Comparison of ENCODE assay signal across 1 mouse cellular context in the genomic region with DNA sequence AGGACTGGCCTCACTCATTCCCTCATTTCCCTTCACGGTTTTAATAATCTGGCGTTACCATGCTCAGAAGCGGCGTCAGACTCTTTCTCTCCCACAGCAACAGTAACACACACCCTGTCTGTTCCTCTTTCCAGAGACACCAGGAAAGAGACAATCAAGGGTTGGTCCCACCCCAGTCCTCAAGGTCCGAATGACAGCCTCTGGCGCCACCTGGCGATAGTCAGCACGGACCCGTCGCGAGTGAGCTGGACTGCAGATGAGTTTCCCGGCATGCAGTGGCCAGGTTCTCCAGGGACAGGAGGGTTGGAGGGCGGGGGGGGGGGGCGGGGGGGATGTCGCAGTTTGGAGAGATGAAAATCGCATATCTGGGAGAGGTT.
TF ChIP-seq lines count a peak whose summit lies in the region.

No protein-coding gene starts in this region.

TF ChIP-seq in CH12.LX, 34 proteins besides CTCF, POLR2A, EP300 and RAD21 (continued from another document):
- TF ChIP-seq USF2 (conservative IDR thresholded peaks at IDR 0.05; ENCODE audit: low read depth, low read length) = no peak
- TF ChIP-seq SMC3 (IDR thresholded peaks at IDR 0.05; ENCODE audit: low read depth, low read length) = peak; percentile 94
- TF ChIP-seq ZKSCAN1 (IDR thresholded peaks at IDR 0.05; ENCODE audit: borderline replicate concordance, low read depth, low read length) = no peak
- no peak; the same call in 1 of the 2 replicates for TF ChIP-seq ETS1 (conservative IDR thresholded peaks at IDR 0.05; ENCODE audit: low read depth, low read length)
- peak; percentile 63; the same call in 1 of the 2 replicates for TF ChIP-seq SIN3A (IDR thresholded peaks at IDR 0.05; ENCODE audit: low read length)
- TF ChIP-seq PAX5 (IDR thresholded peaks at IDR 0.05; ENCODE audit: low read length) = no peak
- TF ChIP-seq HCFC1 (IDR thresholded peaks at IDR 0.05; ENCODE audit: low read depth, low read length) = peak; percentile 36; the same call in 1 of the 2 replicates
- no peak for TF ChIP-seq USF1 (IDR thresholded peaks at IDR 0.05; ENCODE audit: low read depth, low read length)
- no peak for TF ChIP-seq UBTF (IDR thresholded peaks at IDR 0.05; ENCODE audit: low read depth, low read length)
- TF ChIP-seq JUND (conservative IDR thresholded peaks at IDR 0.05; ENCODE audit: low read depth, low read length) = no peak
- no peak for TF ChIP-seq KAT2A (IDR thresholded peaks at IDR 0.05; ENCODE audit: insufficient replicate concordance, low read length)
- TF ChIP-seq CHD2 (IDR thresholded peaks at IDR 0.05; ENCODE audit: low read length) = no peak
- TF ChIP-seq NELFE (IDR thresholded peaks at IDR 0.05; ENCODE audit: low read depth, low read length) = 0 out of 2 replicates have a peak, but pooled peaks have one; percentile 29
- TF ChIP-seq TCF12 (IDR thresholded peaks at IDR 0.05; ENCODE audit: low read depth, low read length) = 0 out of 2 replicates have a peak, but pooled peaks have one; percentile 21
- no peak for TF ChIP-seq ZNF384 (IDR thresholded peaks at IDR 0.05; ENCODE audit: low read depth, low read length)
- TF ChIP-seq MAX (IDR thresholded peaks at IDR 0.05; ENCODE audit: low read length) = peak; percentile 55; the same call in 1 of the 2 replicates
- peak; percentile 49 for TF ChIP-seq ELF1 (IDR thresholded peaks at IDR 0.05; ENCODE audit: low read depth, low read length)
- TF ChIP-seq ZC3H11A (IDR thresholded peaks at IDR 0.05; ENCODE audit: low read depth, low read length) = peak; percentile 78
- 0 out of 2 replicates have a peak, but pooled peaks have one; percentile 79 for TF ChIP-seq MAZ (IDR thresholded peaks at IDR 0.05; ENCODE audit: low read depth, low read length)
- no peak for TF ChIP-seq MAFK (IDR thresholded peaks at IDR 0.05; ENCODE audit: insufficient replicate concordance, low read length)
- peak; percentile 64 for TF ChIP-seq IRF4 (IDR thresholded peaks at IDR 0.05; ENCODE audit: low read depth, low read length)
- no peak for TF ChIP-seq NRF1 (IDR thresholded peaks at IDR 0.05; ENCODE audit: low read depth, low read length)
- no peak for TF ChIP-seq POLR2AphosphoS2 (IDR thresholded peaks at IDR 0.05; ENCODE audit: low read depth, low read length)
- TF ChIP-seq BHLHE40 (IDR thresholded peaks at IDR 0.05; ENCODE audit: low read depth, low read length) = no peak
- TF ChIP-seq ZMIZ1 (IDR thresholded peaks at IDR 0.05; ENCODE audit: low read depth, low read length) = no peak
- TF ChIP-seq MXI1 (IDR thresholded peaks at IDR 0.05; ENCODE audit: low read depth, low read length) = peak; percentile 44; the same call in 1 of the 2 replicates
- peak; percentile 50; the same call in 1 of the 2 replicates for TF ChIP-seq MEF2A (IDR thresholded peaks at IDR 0.05; ENCODE audit: borderline replicate concordance, low read depth, low read length)
